Mouse (Mus musculus): ENCODE data around the gene Gda. TPM values are rescaled to one million over a fixed set of nuclear protein-coding genes. Genes with fewer than 3 reads are reported as not detected.

Gene Gda
- polyA plus RNA-seq, 1 experiment = not detected

DNA sequence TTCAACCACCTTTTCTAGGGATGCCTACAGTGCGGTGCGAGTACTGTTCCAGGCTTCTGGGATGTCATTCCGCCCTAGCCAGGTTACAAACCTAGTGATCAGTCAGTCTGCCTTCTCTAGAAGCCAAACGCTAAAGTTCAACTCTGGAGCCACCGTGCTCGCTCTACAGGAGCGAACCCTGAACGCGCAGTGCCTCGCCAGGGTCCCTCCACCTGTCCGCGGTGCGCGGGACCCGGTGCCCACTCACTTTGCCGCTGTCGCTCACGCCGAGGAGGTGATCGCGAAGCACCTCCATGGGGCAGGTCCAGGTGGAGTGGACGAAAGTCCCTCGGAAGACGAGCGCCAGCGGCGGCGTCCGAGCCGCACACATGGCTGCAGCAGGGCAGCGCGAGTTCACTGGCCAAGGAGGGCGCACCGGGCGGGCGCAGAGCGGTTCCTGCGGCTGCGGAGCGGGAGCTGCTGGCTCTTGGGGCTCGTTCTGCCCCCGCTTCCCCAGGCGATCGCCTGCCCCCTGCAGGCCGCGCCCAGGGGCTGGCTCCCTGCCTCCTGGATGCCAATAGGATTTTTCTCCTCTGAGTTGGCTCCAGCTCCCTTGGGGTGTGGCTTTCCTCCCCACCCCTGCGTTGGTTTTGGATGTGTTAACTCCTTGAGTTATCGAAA is 994 bp downstream of the Gda start:
- Histone ChIP-seq H3K4me1 (ENCODE audit: control insufficient read depth) (no peaks in the 10 kb centered on the region; the same call in 1 of the 2 replicates), H3K9me3 (ENCODE audit: control insufficient read depth, low read length) (no peaks in the 10 kb centered on the region), H3K4me3 (replicated peaks) (peak overlapping the region; percentile 43), H3K27me3 (ENCODE audit: control insufficient read depth) (peaks cover 12% of the 10 kb centered on the region), H3K36me3 (ENCODE audit: control insufficient read depth) (no peaks in the 10 kb centered on the region)
- TF ChIP-seq TAL1 (IDR thresholded peaks at IDR 0.05; ENCODE audit: low read length) (no peak), GATA1 (IDR thresholded peaks at IDR 0.05; ENCODE audit: low read length) (no peak)

DNA sequence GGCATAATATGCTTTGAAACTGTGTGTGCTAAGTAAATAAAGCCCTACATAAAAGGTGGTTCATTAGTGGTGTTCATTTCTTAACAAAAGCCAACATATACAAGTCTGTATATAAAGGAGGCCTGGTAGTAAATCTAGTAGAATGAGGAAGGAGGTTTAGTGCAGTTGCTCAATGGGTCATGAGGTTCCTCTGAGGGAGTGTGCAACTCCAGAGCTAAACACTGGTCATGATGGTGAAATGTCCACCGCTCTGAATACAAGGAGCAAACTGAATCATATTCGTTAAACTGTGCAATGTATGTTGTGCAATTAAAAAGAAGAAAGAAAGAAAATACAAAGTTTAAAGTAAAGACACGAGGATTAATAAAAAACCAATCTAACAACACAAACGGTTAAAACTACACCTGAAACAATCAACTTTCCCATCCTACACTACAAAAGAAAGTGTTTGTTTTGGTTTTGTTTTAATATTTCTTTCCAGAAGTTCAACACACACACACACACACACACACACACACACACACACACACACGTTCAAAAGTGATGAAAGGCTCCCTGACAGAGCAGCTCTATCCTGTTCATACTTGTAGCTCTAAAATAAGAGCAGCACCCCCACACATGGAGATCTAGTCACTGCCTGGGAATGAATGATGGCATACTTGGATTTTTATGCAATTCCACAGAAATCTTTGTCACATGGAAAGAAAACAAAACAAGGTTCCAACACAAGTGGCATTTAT is 11.9 kb downstream of the Gda start:
- no peaks in the 10 kb centered on the region for H3K27me3 ChIP-seq (ENCODE audit: control insufficient read depth)
- no peak overlapping the region for H3K4me3 ChIP-seq (replicated peaks)
- H3K36me3 ChIP-seq (ENCODE audit: control insufficient read depth) = no peaks in the 10 kb centered on the region
- H3K4me1 ChIP-seq (ENCODE audit: control insufficient read depth) = no peaks in the 10 kb centered on the region
- no peaks in the 10 kb centered on the region; the same call in 1 of the 2 replicates for H3K9me3 ChIP-seq (ENCODE audit: control insufficient read depth, low read length)
- TF ChIP-seq TAL1 (IDR thresholded peaks at IDR 0.05; ENCODE audit: low read length) = no peak
- no peak for TF ChIP-seq GATA1 (IDR thresholded peaks at IDR 0.05; ENCODE audit: low read length)

DNA sequence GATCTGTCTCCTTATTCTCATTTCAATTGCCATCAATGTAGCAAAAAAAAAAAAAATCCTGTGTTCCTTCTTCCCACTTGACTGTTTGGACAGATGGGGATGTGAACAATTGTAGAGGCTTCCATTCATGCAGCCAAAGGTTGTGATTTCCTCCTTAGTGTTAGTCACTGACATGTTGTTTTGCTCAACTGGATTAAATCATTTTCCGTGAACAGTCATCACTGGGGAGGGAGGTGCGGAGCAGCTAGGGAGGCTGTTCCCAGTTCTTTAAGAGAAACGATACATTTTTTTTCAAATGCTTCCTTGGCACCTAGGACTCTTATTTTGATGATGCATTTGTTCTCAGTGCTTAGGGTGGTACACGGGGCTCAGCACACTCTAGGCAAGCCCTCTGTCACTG is 15.8 kb downstream of the Gda start:
- H3K27me3 ChIP-seq (ENCODE audit: control insufficient read depth) = no peaks in the 10 kb centered on the region
- no peaks in the 10 kb centered on the region; the same call in 1 of the 2 replicates for H3K9me3 ChIP-seq (ENCODE audit: control insufficient read depth, low read length)
- TF ChIP-seq GATA1 (IDR thresholded peaks at IDR 0.05; ENCODE audit: low read length) = no peak
- TF ChIP-seq TAL1 (IDR thresholded peaks at IDR 0.05; ENCODE audit: low read length) = no peak
- H3K4me3 ChIP-seq (replicated peaks) = no peak overlapping the region
- H3K4me1 ChIP-seq (ENCODE audit: control insufficient read depth) = no peaks in the 10 kb centered on the region
- H3K36me3 ChIP-seq (ENCODE audit: control insufficient read depth) = no peaks in the 10 kb centered on the region

DNA sequence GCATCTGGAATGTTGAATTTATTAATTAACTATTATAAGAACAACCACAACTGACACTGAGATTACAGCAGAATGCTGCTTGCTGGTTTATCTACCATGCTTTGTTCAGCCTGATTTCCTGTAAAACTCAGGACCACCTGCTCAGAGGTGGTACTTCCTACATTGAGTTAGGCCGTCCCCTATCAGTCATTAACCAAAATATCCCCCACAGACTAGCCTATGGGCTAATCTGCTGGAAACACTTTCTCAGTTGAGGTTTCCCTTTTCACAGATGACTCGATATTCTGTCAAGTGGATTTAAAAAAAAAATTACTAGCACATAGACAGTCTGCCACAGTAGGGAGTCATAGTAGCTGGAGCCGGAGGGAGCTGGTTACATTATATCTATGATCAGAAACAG is 31.5 kb downstream of the Gda start:
- Histone ChIP-seq H3K36me3 (ENCODE audit: control insufficient read depth) (no peaks in the 10 kb centered on the region), H3K27me3 (ENCODE audit: control insufficient read depth) (no peaks in the 10 kb centered on the region), H3K4me3 (replicated peaks) (no peak overlapping the region), H3K9me3 (ENCODE audit: control insufficient read depth, low read length) (no peaks in the 10 kb centered on the region), H3K4me1 (ENCODE audit: control insufficient read depth) (no peaks in the 10 kb centered on the region)
- no peak for TF ChIP-seq GATA1 (IDR thresholded peaks at IDR 0.05; ENCODE audit: low read length)
- TF ChIP-seq TAL1 (IDR thresholded peaks at IDR 0.05; ENCODE audit: low read length) = no peak

DNA sequence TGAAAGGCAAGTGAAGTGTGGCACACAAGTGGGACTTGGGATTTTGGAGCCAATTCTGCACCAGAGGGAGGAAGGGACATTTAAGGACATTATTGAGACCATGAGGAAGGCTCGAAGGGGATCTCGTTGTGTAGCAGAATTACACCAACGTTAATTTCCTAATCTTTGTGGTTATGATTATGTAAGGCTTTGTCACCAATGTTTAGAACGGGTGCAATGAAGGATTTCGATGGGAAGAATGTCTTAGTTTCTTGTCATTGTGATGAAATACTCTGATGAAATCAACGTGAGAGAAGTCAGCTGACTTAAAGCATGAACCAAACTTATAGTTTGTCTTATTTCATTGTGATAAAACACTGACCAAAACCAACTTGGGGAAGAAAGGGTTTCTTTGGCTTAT is 32.4 kb downstream of the Gda start:
- no peaks in the 10 kb centered on the region for H3K27me3 ChIP-seq (ENCODE audit: control insufficient read depth)
- H3K9me3 ChIP-seq (ENCODE audit: control insufficient read depth, low read length) = no peaks in the 10 kb centered on the region
- H3K4me1 ChIP-seq (ENCODE audit: control insufficient read depth) = no peaks in the 10 kb centered on the region
- no peak for TF ChIP-seq GATA1 (IDR thresholded peaks at IDR 0.05; ENCODE audit: low read length)
- no peak for TF ChIP-seq TAL1 (IDR thresholded peaks at IDR 0.05; ENCODE audit: low read length)
- no peaks in the 10 kb centered on the region for H3K36me3 ChIP-seq (ENCODE audit: control insufficient read depth)
- no peak overlapping the region for H3K4me3 ChIP-seq (replicated peaks)

DNA sequence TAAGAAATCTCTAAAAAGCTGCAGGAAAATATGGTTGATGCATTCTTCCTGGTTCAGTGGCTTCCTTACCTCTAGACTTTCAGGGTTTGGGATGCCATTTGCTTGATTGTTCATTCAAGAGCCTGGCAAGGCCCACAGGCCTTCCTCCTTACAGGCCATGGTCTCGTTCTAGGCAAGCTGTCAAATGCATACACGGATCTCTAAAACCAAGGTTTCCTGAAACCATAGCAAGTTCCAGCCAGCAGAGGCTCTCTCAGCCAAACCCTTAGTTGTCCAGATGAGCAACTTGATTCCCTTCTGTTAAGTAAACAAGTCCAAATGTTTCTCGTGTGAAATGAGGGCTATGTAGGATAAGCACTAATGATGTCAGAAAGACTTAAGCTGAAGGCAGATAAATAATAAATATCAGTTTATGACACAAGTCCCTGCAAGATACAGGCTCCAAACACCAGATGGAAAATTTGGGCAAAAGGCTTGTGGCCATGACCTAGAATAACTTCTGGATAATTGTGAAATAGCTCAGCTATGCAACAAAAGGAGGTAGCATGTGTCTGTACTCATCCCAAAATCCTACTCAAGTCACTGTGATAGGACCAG is 34.0 kb downstream of the Gda start:
- no peak for TF ChIP-seq TAL1 (IDR thresholded peaks at IDR 0.05; ENCODE audit: low read length)
- no peak for TF ChIP-seq GATA1 (IDR thresholded peaks at IDR 0.05; ENCODE audit: low read length)
- H3K4me1 ChIP-seq (ENCODE audit: control insufficient read depth) = no peaks in the 10 kb centered on the region
- no peak overlapping the region for H3K4me3 ChIP-seq (replicated peaks)
- no peaks in the 10 kb centered on the region for H3K27me3 ChIP-seq (ENCODE audit: control insufficient read depth)
- no peaks in the 10 kb centered on the region for H3K36me3 ChIP-seq (ENCODE audit: control insufficient read depth)
- no peaks in the 10 kb centered on the region for H3K9me3 ChIP-seq (ENCODE audit: control insufficient read depth, low read length)

DNA sequence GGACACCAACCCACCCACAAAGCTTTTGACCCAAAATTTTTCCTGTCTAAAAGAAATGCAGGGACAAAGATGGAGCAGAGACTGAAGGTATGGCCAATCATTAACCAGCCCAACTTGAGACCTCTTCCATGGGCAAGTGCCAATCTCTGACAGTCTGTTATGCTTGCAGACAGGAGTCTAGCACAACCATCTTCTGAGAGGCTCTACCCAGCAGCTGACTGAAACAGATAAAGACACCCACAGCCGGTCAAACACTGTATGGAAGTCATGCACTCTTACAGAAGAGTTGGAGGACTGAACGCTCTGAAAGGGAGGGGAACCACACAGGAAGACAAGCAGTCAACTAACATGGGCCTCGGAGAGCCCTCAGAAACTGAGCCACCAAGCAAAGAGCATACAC is 36.7 kb downstream of the Gda start:
- no peaks in the 10 kb centered on the region for H3K4me1 ChIP-seq (ENCODE audit: control insufficient read depth)

DNA sequence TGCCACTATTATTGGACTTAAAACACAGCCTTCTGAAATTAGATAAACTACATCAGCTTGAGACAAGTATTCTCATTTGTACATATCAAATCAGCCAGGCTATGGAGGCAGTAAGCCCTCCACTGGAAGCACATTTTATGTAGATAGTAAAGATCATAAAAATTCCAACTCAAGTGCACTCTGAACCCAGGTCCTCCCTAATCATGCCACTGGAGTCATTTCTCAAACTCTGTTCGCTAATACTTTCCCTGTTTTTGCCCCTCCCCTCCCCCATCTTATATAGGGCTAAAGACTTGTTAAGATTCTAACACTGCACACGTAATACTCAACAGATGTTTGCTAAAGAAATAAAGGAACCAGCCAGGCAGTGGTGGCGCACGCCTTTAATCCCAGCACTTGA is 39.9 kb downstream of the Gda start:
- Histone ChIP-seq H3K27me3 (ENCODE audit: control insufficient read depth) (no peaks in the 10 kb centered on the region), H3K36me3 (ENCODE audit: control insufficient read depth) (no peaks in the 10 kb centered on the region), H3K4me3 (replicated peaks) (no peak overlapping the region), H3K4me1 (ENCODE audit: control insufficient read depth) (no peaks in the 10 kb centered on the region), H3K9me3 (ENCODE audit: control insufficient read depth, low read length) (no peaks in the 10 kb centered on the region)
- TF ChIP-seq GATA1 (IDR thresholded peaks at IDR 0.05; ENCODE audit: low read length) (no peak), TAL1 (IDR thresholded peaks at IDR 0.05; ENCODE audit: low read length) (no peak)

More for the DNA sequence above, 36.7 kb downstream of the Gda start:
- Histone ChIP-seq H3K36me3 (ENCODE audit: control insufficient read depth) (no peaks in the 10 kb centered on the region), H3K9me3 (ENCODE audit: control insufficient read depth, low read length) (no peaks in the 10 kb centered on the region), H3K27me3 (ENCODE audit: control insufficient read depth) (no peaks in the 10 kb centered on the region), H3K4me3 (replicated peaks) (no peak overlapping the region)
- no peak for TF ChIP-seq GATA1 (IDR thresholded peaks at IDR 0.05; ENCODE audit: low read length)
- TF ChIP-seq TAL1 (IDR thresholded peaks at IDR 0.05; ENCODE audit: low read length) = no peak

DNA sequence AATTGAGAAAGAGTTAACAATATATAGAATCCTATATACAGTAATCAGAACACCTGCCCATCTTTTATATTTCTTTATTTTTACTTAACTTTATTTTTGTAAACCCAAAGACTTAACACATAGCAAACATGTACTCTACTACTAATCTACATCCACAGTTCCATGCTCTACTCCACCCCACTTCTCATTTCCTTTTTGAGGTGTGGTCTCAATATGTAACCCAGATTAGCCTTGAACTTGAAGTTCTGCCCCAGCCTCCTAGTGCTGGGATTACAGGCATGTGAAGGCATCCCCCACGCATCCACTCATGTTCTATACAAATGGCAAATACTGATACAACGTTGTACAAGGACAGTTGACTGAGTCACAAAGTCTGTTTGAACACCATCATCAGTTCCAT is 40.4 kb downstream of the Gda start:
- H3K4me1 ChIP-seq (ENCODE audit: control insufficient read depth) = no peaks in the 10 kb centered on the region
- no peaks in the 10 kb centered on the region for H3K36me3 ChIP-seq (ENCODE audit: control insufficient read depth)
- TF ChIP-seq GATA1 (IDR thresholded peaks at IDR 0.05; ENCODE audit: low read length) (no peak), TAL1 (IDR thresholded peaks at IDR 0.05; ENCODE audit: low read length) (no peak)
- no peak overlapping the region for H3K4me3 ChIP-seq (replicated peaks)
- no peaks in the 10 kb centered on the region for H3K27me3 ChIP-seq (ENCODE audit: control insufficient read depth)
- H3K9me3 ChIP-seq (ENCODE audit: control insufficient read depth, low read length) = no peaks in the 10 kb centered on the region

All from erythroblast, embryonic 14.5 days (primary cell).